Mouse (Mus musculus): ENCODE data around the gene Steap1.

Gene Steap1

GRCm38 (mm10) chr5:5686973-5687372 lies 62.2 kb downstream of the Steap1 start:
- DNase-seq (ENCODE audit: low read depth), result no peak

All from c-Kit-positive CD71-negative TER-119-negative erythroid progenitor cells, embryonic 14.5 days (primary cell).